Mouse (Mus musculus) stomach, postnatal 0 days (tissue): Measurements from ENCODE around the gene Prr14. TPM values are rescaled to one million over a fixed set of nuclear protein-coding genes. Genes with fewer than 3 reads are reported as not detected.
A peak's percentile ranks its signal among the peaks of the same experiment; 100 is the strongest.

Experiments
- ATAC-seq: fragments of 200-750 bp; cut with Nextera tagmentation; 2 replicates; pipeline ENCODE4 v1.8.0; 2017; ENCODE audit not compliant: low FRiP score, low TSS enrichment
- DNase-seq: peaks from one replicate; pipeline ENCODE4 v3.0.0-alpha.2; 2016; ENCODE audit warnings: low spot score
- H3K27ac ChIP-seq: fragments of 300-500 bp; sonication (generic); replicated peaks from 2 replicates; pipeline ENCODE4 v1.5.1; 2014; ENCODE audit warnings: mild to moderate bottlenecking, control low read depth
- H3K27me3 ChIP-seq: fragments of 300-500 bp; sonication (generic); 2 replicates; pipeline ENCODE4 v1.6.1; 2014; ENCODE audit warnings: low read length; ENCODE audit not compliant: control insufficient read depth, insufficient read depth
- H3K36me3 ChIP-seq: fragments of 300-500 bp; sonication (generic); 2 replicates; pipeline ENCODE4 v1.6.1; 2014; ENCODE audit warnings: low read length, mixed read lengths; ENCODE audit not compliant: control insufficient read depth, insufficient read depth
- H3K4me1 ChIP-seq: fragments of 300-500 bp; sonication (generic); replicated peaks from 2 replicates; pipeline ENCODE4 v1.6.1; 2014; ENCODE audit warnings: antibody characterized with exemption; ENCODE audit not compliant: control insufficient read depth, insufficient read depth
- H3K4me2 ChIP-seq: fragments of 300-500 bp; sonication (generic); replicated peaks from 2 replicates; pipeline ENCODE4 v1.6.1; 2014; ENCODE audit warnings: low read depth, mild to moderate bottlenecking, control low read depth, moderate library complexity
- H3K4me3 ChIP-seq: fragments of 300-500 bp; sonication (generic); 2 replicates; pipeline ENCODE4 v1.5.1; 2014; ENCODE audit warnings: low read depth, low read length, control low read depth
- H3K9ac ChIP-seq: fragments of 300-500 bp; sonication (generic); 2 replicates; pipeline ENCODE4 v1.6.1; 2014; ENCODE audit warnings: mild to moderate bottlenecking, low read length, control low read depth, mixed read lengths
- H3K9me3 ChIP-seq: fragments of 300-500 bp; sonication (generic); 2 replicates; pipeline ENCODE4 v1.6.1; 2016; ENCODE audit warnings: low read length; ENCODE audit not compliant: control insufficient read depth
- CTCF ChIP-seq: IDR thresholded peaks from 2 replicates; pipeline ENCODE4 v1.5.1; 2016; ENCODE audit warnings: antibody characterized with exemption, low read depth, mild to moderate bottlenecking, moderate library complexity
- EP300 ChIP-seq: optimal IDR thresholded peaks from 2 replicates; pipeline ENCODE3; 2016; ENCODE audit warnings: antibody characterized with exemption
- WGBS: fragments of 180-500 bp; shearing (Covaris S2); extraction: QIAGEN DNeasy Blood & Tissue Kit; methylation state at CpG from one replicate; pipeline ENCODE4 v1.1.7; 2014; 5-methylcytosine and 5-hydroxymethylcytosine counted together
- polyA plus RNA-seq: library from polyadenylated mRNA; unstranded; fragments of >200 nt; fragmentation: Nextera tagmentation; extraction: Ambion mirVana; gene quantifications from 2 replicates; pipeline ENCODE4 v1.2.1, GENCODE M21; 2015

Gene Prr14
- polyA plus RNA-seq, 1 experiment from 2014 or later, result 30.4 TPM

GRCm38 (mm10) chr7:127470011-127470715, 10.8 kb downstream of the Prr14 start:
- H3K4me1 ChIP-seq, result no peaks in the 10 kb centered on the region
- H3K4me3 ChIP-seq, result peak overlapping the region; percentile 75
- peaks cover 14% of the 10 kb centered on the region for H3K36me3 ChIP-seq
- ATAC-seq (no peak), DNase-seq (peak; percentile 63)
- H3K4me2 ChIP-seq, result peak overlapping the region; percentile 69
- peak; percentile 87 for TF ChIP-seq EP300
- TF ChIP-seq CTCF, result no peak
- whole genome bisulfite sequencing, result 7% methylated on average over 10 of the region's 10 CpGs
- H3K27ac ChIP-seq, result peak overlapping the region; percentile 99
- no peaks in the 10 kb centered on the region for H3K27me3 ChIP-seq
- H3K9ac ChIP-seq, result peak overlapping the region; percentile 89
- no peaks in the 10 kb centered on the region for H3K9me3 ChIP-seq

GRCm38 (mm10) chr7:127470743-127471645, 11.6 kb downstream of the Prr14 start:
- peak overlapping the region; percentile 89 for H3K9ac ChIP-seq
- H3K27me3 ChIP-seq, result no peaks in the 10 kb centered on the region
- H3K4me3 ChIP-seq, result peak overlapping the region; percentile 75
- H3K36me3 ChIP-seq, result peaks cover 19% of the 10 kb centered on the region
- no peaks in the 10 kb centered on the region for H3K9me3 ChIP-seq
- H3K27ac ChIP-seq, result peak overlapping the region; percentile 99
- TF ChIP-seq CTCF (no peak; the same call in 1 of the 2 replicates), EP300 (peak; percentile 88)
- DNase-seq (peak; percentile 92), ATAC-seq (peak; percentile 91)
- H3K4me2 ChIP-seq, result peak overlapping the region; percentile 78
- under 1% methylated on average over 46 of the region's 46 CpGs for WGBS
- no peaks in the 10 kb centered on the region for H3K4me1 ChIP-seq

- no peaks in the 10 kb centered on the region for H3K9me3 ChIP-seq
- no peaks in the 10 kb centered on the region for H3K27me3 ChIP-seq
- ATAC-seq, result peak; percentile 56
- H3K27ac ChIP-seq, result peak overlapping the region; percentile 99
- peak overlapping the region; percentile 78 for H3K4me2 ChIP-seq
- H3K4me1 ChIP-seq, result no peaks in the 10 kb centered on the region
- DNase-seq, result peak; percentile 70
- TF ChIP-seq EP300 (no peak), CTCF (peak; percentile 42; the same call in 1 of the 2 replicates)
- 0% methylated on average over 24 of the region's 25 CpGs for WGBS
- H3K36me3 ChIP-seq, result peaks cover 19% of the 10 kb centered on the region
- H3K9ac ChIP-seq, result peak overlapping the region; percentile 89
- peak overlapping the region; percentile 75 for H3K4me3 ChIP-seq
These were observed 12.2 kb downstream of the Prr14 start for GRCm38 (mm10) chr7:127471646-127472010.

GRCm38 (mm10) chr7:127472060-127472459, 12.6 kb downstream of the Prr14 start:
- Histone ChIP-seq H3K9me3 (no peaks in the 10 kb centered on the region), H3K9ac (peak overlapping the region; percentile 89), H3K4me2 (peak overlapping the region; percentile 78), H3K4me3 (peak overlapping the region; percentile 75), H3K27me3 (no peaks in the 10 kb centered on the region), H3K27ac (peak overlapping the region; percentile 99), H3K36me3 (peaks cover 19% of the 10 kb centered on the region), H3K4me1 (no peaks in the 10 kb centered on the region)
- TF ChIP-seq EP300, result no peak
- TF ChIP-seq CTCF, result no peak
- DNase-seq (no peak), ATAC-seq (no peak)
- under 1% methylated on average over 7 of the region's 7 CpGs for WGBS

GRCm38 (mm10) chr7:127473705-127474104, 14.3 kb downstream of the Prr14 start:
- Histone ChIP-seq H3K36me3 (peaks cover 19% of the 10 kb centered on the region), H3K9ac (no peak overlapping the region), H3K9me3 (no peaks in the 10 kb centered on the region), H3K27ac (no peak overlapping the region), H3K4me1 (no peaks in the 10 kb centered on the region), H3K27me3 (no peaks in the 10 kb centered on the region), H3K4me3 (no peak overlapping the region), H3K4me2 (no peak overlapping the region)
- TF ChIP-seq EP300, result no peak
- peak; percentile 51 for TF ChIP-seq CTCF
- 89% methylated on average over 5 of the region's 5 CpGs for WGBS
- DNase-seq, result no peak
- no peak for ATAC-seq
